Mouse (Mus musculus) heart, embryonic 14.5 days (tissue): ENCODE data around the gene Armc2. TPM values are rescaled to one million over a fixed set of nuclear protein-coding genes. Genes with fewer than 3 reads are reported as not detected.

Experiments used
- ATAC-seq: fragments of 200-750 bp; cut with Nextera tagmentation; 2 replicates; pipeline ENCODE4 v1.8.0; 2017; ENCODE audit warnings: low read depth, moderate TSS enrichment; ENCODE audit not compliant: insufficient number of reproducible peaks, insufficient read depth, low FRiP score
- H3K27ac ChIP-seq, 2 experiments: fragments of 200-500 bp in 1 of 2; fragments of 300-500 bp in 1 of 2; sonication (generic) in 1 of 2; replicated peaks in 1 of 2; 2 replicates each; pipeline ENCODE4 v1.5.1; 2012 to 2014; ENCODE audit warnings: low read depth in 2 of 2, low read length in 2 of 2, control low read depth in 1 of 2, mild to moderate bottlenecking in 1 of 2, mixed read lengths in 1 of 2; ENCODE audit not compliant: control insufficient read depth in 1 of 2, insufficient read depth in 1 of 2
- H3K27me3 ChIP-seq: fragments of 300-500 bp; sonication (generic); 2 replicates; pipeline ENCODE4 v1.6.1; 2014; ENCODE audit warnings: mild to moderate bottlenecking, low read length, control low read depth; ENCODE audit not compliant: control insufficient read depth, insufficient read depth
- H3K36me3 ChIP-seq: fragments of 300-500 bp; sonication (generic); 2 replicates; pipeline ENCODE4 v1.6.1; 2014; ENCODE audit warnings: mild to moderate bottlenecking, control low read depth, low read length, mixed read lengths; ENCODE audit not compliant: control insufficient read depth, insufficient read depth
- H3K4me1 ChIP-seq, 2 experiments: fragments of 200-500 bp in 1 of 2; fragments of 300-500 bp in 1 of 2; sonication (generic) in 1 of 2; 2 replicates each; pipeline ENCODE4 v1.6.1; 2012 to 2014; ENCODE audit warnings: low read length in 2 of 2, control low read depth in 1 of 2, mixed read lengths in 1 of 2; ENCODE audit not compliant: control insufficient read depth in 2 of 2, insufficient read depth in 2 of 2
- H3K4me2 ChIP-seq: fragments of 300-500 bp; sonication (generic); 2 replicates; pipeline ENCODE4 v1.6.1; 2014; ENCODE audit warnings: mild to moderate bottlenecking, low read length
- H3K4me3 ChIP-seq, 2 experiments: fragments of 200-500 bp in 1 of 2; fragments of 300-500 bp in 1 of 2; sonication (generic) in 1 of 2; 2 replicates each; pipeline ENCODE4 v1.5.1; 2012 to 2014; ENCODE audit warnings: low read length in 2 of 2, mild to moderate bottlenecking in 2 of 2, control low read depth in 1 of 2, low read depth in 1 of 2, moderate library complexity in 1 of 2; ENCODE audit not compliant: control insufficient read depth in 1 of 2, insufficient read depth in 1 of 2
- H3K9ac ChIP-seq: fragments of 300-500 bp; sonication (generic); 2 replicates; pipeline ENCODE4 v1.6.1; 2014; ENCODE audit warnings: mild to moderate bottlenecking, low read length
- H3K9me3 ChIP-seq: fragments of 300-500 bp; sonication (generic); 2 replicates; pipeline ENCODE4 v1.6.1; 2016; ENCODE audit warnings: low read length, control low read depth; ENCODE audit not compliant: control insufficient read depth
- WGBS: fragments of 180-500 bp; shearing (Covaris S2); extraction: QIAGEN DNeasy Blood & Tissue Kit; methylation state at CpG from one replicate; pipeline ENCODE4 v1.1.7; 2014; 5-methylcytosine and 5-hydroxymethylcytosine counted together
- polyA plus RNA-seq: library from polyadenylated mRNA; unstranded; fragments of >200 nt; fragmentation: Nextera tagmentation; extraction: Ambion mirVana; gene quantifications from 2 replicates; pipeline ENCODE4 v1.2.1, GENCODE M21; 2014

Armc2 gene
- polyA plus RNA-seq, 1 experiment from 2014 or later, result 2.2 TPM

DNA sequence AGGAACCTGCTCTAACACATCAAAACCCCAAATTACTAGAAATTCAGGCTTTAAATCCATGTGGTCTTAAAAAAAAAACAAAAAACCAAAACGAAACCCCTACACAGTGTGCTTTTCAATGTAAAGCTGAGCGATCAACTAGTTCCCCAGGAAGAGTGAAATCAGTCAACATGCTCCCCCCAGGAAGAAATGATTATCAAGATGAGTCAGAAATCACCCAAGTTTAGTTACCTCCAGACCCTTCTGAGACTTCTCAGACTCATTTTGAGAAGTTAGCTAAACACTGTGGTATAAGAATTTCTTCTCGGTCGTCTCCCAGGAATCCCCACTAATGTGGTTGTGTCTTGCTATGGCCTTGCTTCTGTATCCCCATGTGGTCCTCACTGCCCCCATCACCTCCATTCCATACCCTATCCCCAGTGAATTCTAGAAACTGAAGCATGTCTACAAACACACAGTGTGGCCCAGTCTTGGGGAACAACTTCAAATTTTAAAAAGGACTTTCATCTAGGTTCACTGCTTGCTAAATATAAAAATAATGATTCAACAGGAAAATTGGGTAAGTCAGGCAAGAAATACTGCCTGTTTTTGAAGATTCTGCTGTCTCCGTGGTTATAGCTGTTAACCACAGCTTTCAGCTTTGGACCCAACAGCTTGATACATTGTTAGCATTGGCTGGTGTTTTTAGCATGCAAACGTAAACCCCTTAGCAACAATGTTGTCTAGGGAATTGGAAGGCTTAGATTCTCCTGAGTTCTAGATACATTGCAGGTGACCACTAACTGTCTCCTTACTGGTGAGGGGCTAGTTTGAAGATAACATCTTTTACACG is 39.6 kb downstream of the Armc2 start:
- no peak overlapping the region for H3K4me2 ChIP-seq
- no peak for ATAC-seq
- no peaks in the 10 kb centered on the region for H3K9me3 ChIP-seq
- 74% methylated on average over 7 of the region's 7 CpGs for WGBS
- H3K27me3 ChIP-seq, result no peaks in the 10 kb centered on the region
- no peaks in the 10 kb centered on the region for H3K36me3 ChIP-seq
- H3K9ac ChIP-seq, result no peak overlapping the region
- H3K4me1 ChIP-seq, result no peaks in the 10 kb centered on the region
- H3K4me3 ChIP-seq, result no peak overlapping the region
- no peak overlapping the region for H3K27ac ChIP-seq

DNA sequence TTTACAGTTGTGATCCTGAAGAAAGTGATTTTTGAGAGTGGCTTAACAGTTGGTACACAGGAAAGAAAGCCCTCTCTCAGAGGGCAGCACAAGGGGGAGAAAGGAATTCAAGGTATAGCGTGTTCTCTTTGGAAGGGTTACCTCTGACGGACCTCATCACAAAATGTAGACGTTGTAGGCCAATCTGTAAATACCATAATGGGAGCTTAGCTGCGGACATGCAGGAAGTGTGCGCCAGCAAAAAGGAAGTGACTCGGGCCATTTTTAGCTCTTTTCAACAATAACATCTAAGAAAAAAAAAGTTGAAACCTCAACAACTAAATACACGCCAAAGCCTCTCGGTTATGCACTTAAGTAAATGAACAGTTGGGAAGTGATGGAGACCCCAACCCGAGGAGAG is 45.6 kb downstream of the Armc2 start:
- 68% methylated on average over 9 of the region's 9 CpGs for WGBS
- no peak overlapping the region for H3K4me3 ChIP-seq
- H3K4me2 ChIP-seq, result no peak overlapping the region
- peak overlapping the region in 1 of 2 experiments; percentile 43; a peak in 2 of 4 replicates for H3K27ac ChIP-seq
- no peak for ATAC-seq
- H3K9me3 ChIP-seq, result no peaks in the 10 kb centered on the region
- H3K9ac ChIP-seq, result no peak overlapping the region
- no peaks in the 10 kb centered on the region for H3K27me3 ChIP-seq
- H3K4me1 ChIP-seq, result 0 out of 4 replicates have a peak, but pooled peaks cover 0 to 3% of the 10 kb centered on the region in 2 experiments
- H3K36me3 ChIP-seq, result no peaks in the 10 kb centered on the region

DNA sequence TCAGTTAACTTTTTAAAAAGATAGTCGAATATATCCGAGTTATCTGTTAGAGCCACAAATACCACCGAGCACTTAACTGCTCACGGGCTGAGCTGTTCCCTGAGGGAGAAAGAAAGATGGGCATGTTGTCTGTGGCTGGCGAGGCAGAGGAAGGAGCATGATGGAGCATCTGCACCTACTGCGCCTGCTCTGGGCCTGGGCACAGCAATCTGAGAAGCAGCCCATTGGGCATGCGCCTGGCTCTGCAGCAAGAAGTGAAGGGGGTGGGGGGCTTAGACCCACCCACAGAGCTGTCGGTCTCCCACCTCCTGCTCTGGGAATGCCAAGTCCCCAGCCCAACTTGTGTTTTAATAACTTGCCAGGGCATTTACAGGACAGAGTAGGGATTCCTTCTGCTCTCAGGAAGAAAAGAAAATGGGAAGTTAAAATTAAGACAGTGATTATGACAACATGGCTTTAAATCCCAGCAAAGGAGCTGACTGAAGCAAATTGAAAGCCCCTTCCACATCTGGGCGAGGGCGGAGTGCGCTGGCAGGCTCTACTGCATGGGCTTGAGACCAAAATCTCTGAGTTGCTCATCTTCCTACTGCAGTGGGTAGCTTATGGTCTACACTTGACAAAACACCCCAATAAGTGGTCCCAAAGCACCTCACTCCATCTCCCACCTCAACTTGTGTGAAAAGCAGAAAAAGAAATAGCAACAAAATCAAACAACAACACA is 50.2 kb downstream of the Armc2 start:
- no peak for ATAC-seq
- H3K36me3 ChIP-seq, result no peaks in the 10 kb centered on the region
- 74% methylated on average over 11 of the region's 11 CpGs for WGBS
- 0 out of 4 replicates have a peak, but pooled peaks cover 0 to 3% of the 10 kb centered on the region in 2 experiments for H3K4me1 ChIP-seq
- no peak overlapping the region for H3K27ac ChIP-seq
- no peak overlapping the region for H3K4me3 ChIP-seq
- no peak overlapping the region for H3K4me2 ChIP-seq
- H3K9me3 ChIP-seq, result no peaks in the 10 kb centered on the region
- H3K9ac ChIP-seq, result no peak overlapping the region
- H3K27me3 ChIP-seq, result no peaks in the 10 kb centered on the region

DNA sequence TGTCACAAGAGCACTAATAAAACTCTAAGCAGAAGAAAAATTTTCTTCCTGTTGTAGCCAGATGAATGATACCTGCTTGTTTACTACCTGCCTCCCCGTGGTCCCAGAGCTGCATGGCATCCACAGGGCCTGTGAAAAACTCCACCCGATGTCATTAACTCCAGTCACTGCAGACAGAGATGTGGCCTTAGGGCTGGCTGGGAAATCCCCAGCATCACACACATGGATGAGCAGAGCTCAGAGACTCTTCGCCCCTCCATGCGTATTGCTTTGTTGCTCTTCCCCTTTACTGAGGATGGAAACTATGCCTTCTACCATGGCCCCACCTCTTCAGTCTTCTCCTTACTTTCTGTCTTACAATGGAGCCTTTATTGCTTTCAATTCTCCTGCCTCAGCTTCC is 55.5 kb downstream of the Armc2 start:
- Histone ChIP-seq H3K27ac (no peak overlapping the region), H3K27me3 (no peaks in the 10 kb centered on the region), H3K9ac (no peak overlapping the region), H3K4me2 (no peak overlapping the region), H3K4me3 (no peak overlapping the region), H3K4me1 (no peaks in the 10 kb centered on the region), H3K9me3 (no peaks in the 10 kb centered on the region), H3K36me3 (no peaks in the 10 kb centered on the region)
- 79% methylated on average over 4 of the region's 4 CpGs for WGBS
- no peak for ATAC-seq

DNA sequence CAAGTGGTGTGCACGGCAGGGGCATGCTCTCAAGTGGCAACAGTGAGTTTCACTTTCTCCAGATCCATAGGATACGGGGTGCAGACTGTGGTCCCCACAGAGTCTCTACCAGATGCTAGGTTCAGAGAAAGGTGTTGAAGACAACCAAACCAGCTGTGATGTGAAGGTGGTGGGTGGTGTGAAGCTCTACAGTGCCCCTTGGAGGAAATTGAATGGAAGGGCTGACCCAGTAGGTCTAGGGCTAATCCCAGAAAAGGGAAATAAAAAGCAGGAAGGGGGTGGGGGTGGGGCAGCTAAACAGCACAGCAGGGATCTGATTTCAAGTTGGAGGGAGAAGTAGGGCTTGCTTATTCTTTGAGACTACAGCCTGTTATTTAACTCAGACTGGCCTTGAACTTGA is 58.4 kb downstream of the Armc2 start:
- H3K27ac ChIP-seq, result no peak overlapping the region
- WGBS, result 66% methylated on average over 2 of the region's 2 CpGs
- no peak overlapping the region for H3K9ac ChIP-seq
- H3K9me3 ChIP-seq, result no peaks in the 10 kb centered on the region
- no peaks in the 10 kb centered on the region for H3K27me3 ChIP-seq
- no peak for ATAC-seq
- H3K4me1 ChIP-seq, result no peaks in the 10 kb centered on the region
- H3K36me3 ChIP-seq, result no peaks in the 10 kb centered on the region
- no peak overlapping the region for H3K4me3 ChIP-seq
- H3K4me2 ChIP-seq, result no peak overlapping the region

DNA sequence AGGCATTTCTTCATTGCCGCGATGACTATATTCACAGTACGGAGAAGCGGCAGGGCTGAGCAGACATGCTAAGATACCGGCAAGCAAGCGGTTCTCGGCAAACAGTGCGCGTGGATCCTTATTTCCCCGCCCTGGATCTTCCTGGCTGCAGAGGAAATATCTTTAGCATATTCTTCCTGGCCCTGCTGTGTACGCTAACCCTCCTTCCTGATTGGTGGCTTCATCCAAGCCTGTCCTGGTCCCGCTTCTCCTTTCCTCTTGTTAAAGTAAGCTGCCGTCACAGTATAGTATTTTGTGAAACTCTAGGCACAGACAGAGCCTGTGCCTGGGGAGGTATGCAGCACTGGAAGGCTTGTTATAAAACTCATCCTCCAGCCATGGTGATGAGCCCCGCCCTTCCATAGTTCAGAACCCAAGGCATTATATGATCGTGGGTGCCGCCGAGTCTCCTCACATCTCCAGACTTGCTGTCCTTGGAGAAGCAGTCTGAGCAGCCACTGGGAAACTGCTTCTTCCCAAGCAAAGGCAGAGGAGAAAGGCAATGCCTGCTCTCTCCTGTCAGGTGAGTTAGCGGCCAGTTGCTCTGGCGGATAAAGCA is 59.5 kb downstream of the Armc2 start:
- Histone ChIP-seq H3K9me3 (no peaks in the 10 kb centered on the region), H3K4me1 (no peaks in the 10 kb centered on the region), H3K4me2 (no peak overlapping the region), H3K27ac (no peak overlapping the region), H3K36me3 (no peaks in the 10 kb centered on the region), H3K9ac (no peak overlapping the region), H3K4me3 (no peak overlapping the region), H3K27me3 (no peaks in the 10 kb centered on the region)
- ATAC-seq, result no peak
- 89% methylated on average over 19 of the region's 19 CpGs for WGBS

DNA sequence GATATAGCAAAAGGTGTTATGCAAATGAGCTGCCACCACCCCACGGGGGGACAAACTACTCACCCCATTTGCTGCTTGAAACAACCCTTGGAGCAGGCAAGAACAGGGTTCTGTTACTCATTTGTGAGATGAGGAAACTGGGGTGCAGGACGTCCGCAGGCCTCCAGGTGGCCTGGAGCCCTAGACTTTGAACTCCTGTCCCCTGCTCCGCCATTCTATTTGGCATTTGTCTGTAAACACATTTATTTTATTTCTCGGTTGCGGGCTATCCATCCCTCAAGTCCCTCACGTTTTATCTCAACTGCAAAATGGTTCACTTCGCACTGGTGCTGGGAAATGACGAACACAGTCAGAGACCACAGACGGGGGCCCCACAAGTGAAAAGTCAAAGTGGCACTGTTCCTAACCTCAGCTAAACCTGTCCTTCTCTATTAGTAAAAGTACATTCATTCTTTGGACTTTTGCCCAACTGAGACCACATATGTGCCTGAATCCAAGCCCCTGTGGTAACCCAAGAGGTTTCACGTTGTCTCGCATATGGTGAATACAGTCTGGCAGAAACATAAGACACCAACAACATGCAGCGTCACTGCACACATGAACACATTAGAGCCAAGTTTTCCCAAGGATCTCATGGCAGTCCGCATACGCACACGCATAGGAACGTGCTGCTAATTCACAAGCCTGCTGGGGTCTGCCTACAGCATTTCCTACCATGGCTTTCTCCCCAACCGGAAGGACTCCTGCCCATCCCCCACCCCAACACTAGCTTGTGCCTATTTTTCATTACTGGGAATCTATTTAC is 60.6 kb downstream of the Armc2 start:
- Histone ChIP-seq H3K27ac (no peak overlapping the region), H3K27me3 (no peaks in the 10 kb centered on the region), H3K36me3 (no peaks in the 10 kb centered on the region), H3K4me3 (no peak overlapping the region), H3K9me3 (no peaks in the 10 kb centered on the region), H3K4me1 (no peaks in the 10 kb centered on the region), H3K4me2 (no peak overlapping the region), H3K9ac (no peak overlapping the region)
- whole genome bisulfite sequencing, result 86% methylated on average over 18 of the region's 18 CpGs
- ATAC-seq, result no peak
